Mouse (Mus musculus) bone marrow, adult 2 months (tissue): ENCODE measurements around the gene Klrd1.
"Not testable (repeated sequence)": the region's sequence is repeated elsewhere in the genome, so short reads cannot be mapped to it uniquely, and the experiment has no call there.

Experiments
- CTCF ChIP-seq: fragments of 200-500 bp; IDR thresholded peaks from 2 replicates; pipeline ENCODE4 v1.5.1; 2011; ENCODE audit warnings: low read length, control low read depth; ENCODE audit not compliant: control insufficient read depth, insufficient read depth
- POLR2A ChIP-seq: fragments of 200-500 bp; IDR thresholded peaks from 2 replicates; pipeline ENCODE4 v1.6.1; 2011; ENCODE audit warnings: low read depth, mild to moderate bottlenecking, control low read depth, low read length, borderline replicate concordance; ENCODE audit not compliant: control insufficient read depth

- not testable (repeated sequence) for TF ChIP-seq CTCF, POLR2A
These were observed 39.5 kb downstream of the Klrd1 start for GRCm38 (mm10) chr6:129631046-129631445.
